Mouse (Mus musculus): ENCODE results near the gene Tia1. TPM values are rescaled to one million over a fixed set of nuclear protein-coding genes. Genes with fewer than 3 reads are reported as not detected.

The Tia1 gene
- polyA plus RNA-seq, 1 experiment from 2014 or later = 355 TPM

DNA sequence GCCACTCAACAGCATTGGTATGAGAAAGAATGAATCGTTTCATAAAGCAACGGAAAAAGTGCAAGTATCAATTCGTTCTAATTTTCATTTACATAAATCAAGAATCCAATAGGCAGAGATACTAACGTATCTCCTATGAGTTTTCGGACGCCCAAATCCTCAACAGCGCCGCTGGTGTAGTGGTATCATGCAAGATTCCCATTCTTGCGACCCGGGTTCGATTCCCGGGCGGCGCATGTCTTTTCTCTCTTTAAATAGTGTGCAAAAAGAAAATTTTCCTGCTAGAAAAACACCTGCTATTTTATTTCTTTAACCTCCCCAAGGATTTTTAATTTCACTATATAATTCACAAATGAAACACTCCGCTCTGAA lies 305 bp upstream of the Tia1 start:
- no peaks in the 10 kb centered on the region for H3K9me3 ChIP-seq (replicated peaks)
- peaks cover 12% of the 10 kb centered on the region for H3K4me1 ChIP-seq
- peaks cover 4% of the 10 kb centered on the region; the same call in 1 of the 2 replicates for H3K36me3 ChIP-seq
- peak overlapping the region; percentile 74 for H3K4me2 ChIP-seq (replicated peaks)
- no peaks in the 10 kb centered on the region for H3K27me3 ChIP-seq
- WGBS = under 1% methylated on average over 15 of the region's 15 CpGs
- peak overlapping the region; percentile 100 for H3K27ac ChIP-seq
- ATAC-seq (ENCODE audit: low FRiP score) = peak; percentile 73
- peak overlapping the region; percentile 84 for H3K4me3 ChIP-seq
- H3K9ac ChIP-seq = peak overlapping the region; percentile 100

DNA sequence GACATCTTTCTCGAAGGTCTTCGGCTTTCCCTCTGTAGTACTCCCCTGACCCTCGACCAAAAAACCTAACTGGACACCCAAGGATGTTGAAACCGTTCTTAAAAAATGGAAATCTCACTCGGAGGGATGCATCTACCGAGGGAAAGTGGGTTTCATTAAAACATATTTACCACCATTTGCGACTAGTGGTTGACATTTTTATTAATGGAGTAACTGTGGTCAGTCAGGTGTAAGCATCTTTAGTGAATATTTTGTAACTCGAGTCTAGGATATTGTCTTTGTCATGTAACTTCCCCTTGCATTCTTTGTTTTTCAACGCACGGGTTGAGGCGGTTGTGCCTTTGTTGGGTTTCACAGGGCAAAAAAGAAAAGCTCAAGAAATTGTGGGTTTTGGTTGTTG lies 977 bp downstream of the Tia1 start:
- Histone ChIP-seq H3K27ac (peak overlapping the region; percentile 100), H3K9ac (peak overlapping the region; percentile 100), H3K4me3 (peak overlapping the region; percentile 84), H3K4me2 (replicated peaks) (peak overlapping the region; percentile 74), H3K9me3 (replicated peaks) (no peaks in the 10 kb centered on the region), H3K36me3 (peaks cover 4% of the 10 kb centered on the region; the same call in 1 of the 2 replicates), H3K4me1 (peaks cover 16% of the 10 kb centered on the region), H3K27me3 (no peaks in the 10 kb centered on the region)
- under 1% methylated on average over 11 of the region's 11 CpGs for WGBS
- ATAC-seq (ENCODE audit: low FRiP score) = no peak

DNA sequence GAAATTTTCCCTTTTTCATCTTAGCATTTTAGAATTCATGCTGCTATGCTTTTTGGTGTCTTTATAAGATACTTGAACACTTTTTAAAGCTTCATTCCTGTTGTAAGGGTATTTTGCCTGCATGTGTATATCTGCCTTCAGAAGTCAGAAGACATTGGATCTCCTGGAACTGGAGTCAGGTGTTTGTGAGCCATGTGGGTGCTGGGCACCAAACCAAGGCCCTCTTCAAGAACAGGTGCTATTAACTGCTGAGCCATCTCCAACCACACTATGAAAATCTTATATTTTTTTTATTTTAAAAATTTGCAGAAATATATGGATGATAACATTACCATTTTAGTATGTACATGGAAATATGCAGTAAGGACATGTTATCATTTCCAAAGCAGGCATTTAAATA lies 2.3 kb downstream of the Tia1 start:
- Histone ChIP-seq H3K4me3 (peak overlapping the region; percentile 27), H3K27me3 (no peaks in the 10 kb centered on the region), H3K4me2 (replicated peaks) (peak overlapping the region; percentile 74), H3K4me1 (peaks cover 17% of the 10 kb centered on the region), H3K27ac (no peak overlapping the region), H3K9ac (peak overlapping the region; percentile 41), H3K36me3 (peaks cover 4% of the 10 kb centered on the region; the same call in 1 of the 2 replicates), H3K9me3 (replicated peaks) (no peaks in the 10 kb centered on the region)
- ATAC-seq (ENCODE audit: low FRiP score) = no peak

DNA sequence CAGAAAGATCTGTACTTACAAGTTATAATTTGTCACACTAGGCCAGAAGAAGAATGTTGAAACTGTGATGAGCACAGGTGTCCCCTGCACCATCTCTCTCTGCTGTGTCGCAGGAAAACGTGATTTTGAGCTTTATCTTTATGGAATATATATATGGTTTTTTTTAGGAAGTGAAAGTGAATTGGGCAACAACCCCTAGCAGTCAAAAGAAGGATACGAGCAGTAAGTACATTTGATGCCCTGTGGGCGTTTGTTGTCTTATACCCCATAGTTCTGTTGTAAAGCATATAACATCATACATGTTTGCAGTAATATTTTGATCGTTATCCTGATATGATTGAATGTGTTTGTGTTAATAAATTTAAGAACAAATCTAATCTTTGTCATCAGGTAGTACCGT lies 14.7 kb downstream of the Tia1 start:
- Histone ChIP-seq H3K9ac (no peak overlapping the region), H3K4me3 (no peak overlapping the region), H3K36me3 (peaks cover 73% of the 10 kb centered on the region), H3K27me3 (no peaks in the 10 kb centered on the region), H3K4me1 (no peaks in the 10 kb centered on the region), H3K4me2 (replicated peaks) (no peak overlapping the region), H3K9me3 (replicated peaks) (no peaks in the 10 kb centered on the region), H3K27ac (no peak overlapping the region)
- ATAC-seq (ENCODE audit: low FRiP score) = no peak
- WGBS = 93% methylated on average over 6 of the region's 6 CpGs

DNA sequence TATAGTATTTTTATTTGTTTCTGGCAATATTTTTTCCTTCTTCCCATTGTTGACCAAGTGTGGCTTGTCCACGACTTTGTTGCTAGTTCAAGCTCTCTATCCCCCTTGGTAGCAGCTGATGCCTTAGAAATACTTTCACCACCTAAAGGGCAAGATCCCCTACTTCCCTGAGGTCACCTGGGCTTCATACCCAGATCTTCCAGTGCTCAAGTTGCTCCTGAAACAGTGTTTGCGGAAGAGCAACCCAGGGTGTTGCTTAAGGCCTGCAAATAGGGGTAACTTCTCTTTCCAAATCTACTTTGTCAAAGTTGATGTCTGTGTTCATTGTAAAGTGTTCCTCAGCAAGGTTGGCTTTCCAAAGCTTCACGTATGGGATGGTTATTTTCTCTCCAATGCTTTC lies 15.2 kb downstream of the Tia1 start:
- Histone ChIP-seq H3K27ac (no peak overlapping the region), H3K4me3 (no peak overlapping the region), H3K9ac (no peak overlapping the region), H3K36me3 (peaks cover 74% of the 10 kb centered on the region), H3K4me1 (no peaks in the 10 kb centered on the region), H3K9me3 (replicated peaks) (no peaks in the 10 kb centered on the region), H3K4me2 (replicated peaks) (no peak overlapping the region), H3K27me3 (no peaks in the 10 kb centered on the region)
- no peak for ATAC-seq (ENCODE audit: low FRiP score)
- WGBS = 94% methylated on average over 3 of the region's 3 CpGs

DNA sequence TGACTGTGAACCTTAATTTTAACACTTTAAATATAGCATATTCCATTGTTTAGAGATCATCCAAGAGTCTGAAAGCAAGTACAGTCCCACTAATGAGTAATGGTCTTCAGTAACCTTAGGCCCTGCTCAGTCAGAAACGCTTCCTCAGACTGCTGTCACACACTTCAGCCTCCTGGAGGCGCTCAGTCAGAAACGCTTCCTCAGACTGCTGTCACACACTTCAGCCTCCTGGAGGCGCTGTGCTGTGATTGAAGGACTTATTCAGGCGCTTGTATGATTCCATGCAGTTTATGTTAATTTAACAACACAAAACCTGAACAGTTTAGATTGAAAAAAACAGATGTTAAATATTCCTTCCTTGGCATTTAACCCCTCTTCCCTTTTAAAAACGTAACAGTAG lies 16.5 kb downstream of the Tia1 start:
- Histone ChIP-seq H3K9me3 (replicated peaks) (no peaks in the 10 kb centered on the region), H3K27me3 (no peaks in the 10 kb centered on the region), H3K9ac (no peak overlapping the region), H3K27ac (no peak overlapping the region), H3K4me2 (replicated peaks) (no peak overlapping the region), H3K4me1 (no peaks in the 10 kb centered on the region), H3K4me3 (no peak overlapping the region), H3K36me3 (peaks cover 79% of the 10 kb centered on the region)
- no peak for ATAC-seq (ENCODE audit: low FRiP score)
- WGBS = 74% methylated on average over 6 of the region's 6 CpGs

DNA sequence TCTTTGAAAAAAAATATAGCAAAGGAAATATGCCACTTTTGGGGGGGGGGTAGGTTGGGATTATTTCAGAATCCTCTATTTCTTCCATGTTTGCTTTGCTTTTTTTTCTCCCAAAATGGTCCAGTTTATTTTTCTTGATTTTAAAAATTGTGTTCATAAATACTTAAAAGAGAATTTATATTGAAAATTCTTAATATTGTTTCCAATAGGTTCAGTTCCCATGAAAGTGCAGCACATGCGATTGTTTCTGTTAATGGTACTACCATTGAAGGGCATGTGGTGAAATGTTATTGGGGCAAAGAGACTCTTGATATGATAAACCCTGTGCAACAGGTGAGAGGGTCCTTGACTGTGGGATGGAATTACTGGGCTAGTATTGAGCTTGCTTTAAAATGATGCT lies 22.3 kb downstream of the Tia1 start, which contains the start of gene Gm44790:
TSS of gene Gm44790 (plus strand) at position 301 of the 400 bp plus-strand sequence.
- no peak within 1 kb of the TSS for H3K4me3 ChIP-seq
- no peak within 1 kb of the TSS for H3K4me2 ChIP-seq (replicated peaks)
- no peak within 1 kb of the TSS for H3K27ac ChIP-seq
- no peaks in the 10 kb centered on the region for H3K9me3 ChIP-seq (replicated peaks)
- peaks cover 75% of the 10 kb centered on the region for H3K36me3 ChIP-seq
- ATAC-seq (ENCODE audit: low FRiP score) = no peak
- no peaks in the 10 kb centered on the region for H3K27me3 ChIP-seq
- H3K4me1 ChIP-seq = no peaks in the 10 kb centered on the region
- no peak within 1 kb of the TSS for H3K9ac ChIP-seq
- WGBS = 98% methylated on average over 1 of the region's 1 CpGs

DNA sequence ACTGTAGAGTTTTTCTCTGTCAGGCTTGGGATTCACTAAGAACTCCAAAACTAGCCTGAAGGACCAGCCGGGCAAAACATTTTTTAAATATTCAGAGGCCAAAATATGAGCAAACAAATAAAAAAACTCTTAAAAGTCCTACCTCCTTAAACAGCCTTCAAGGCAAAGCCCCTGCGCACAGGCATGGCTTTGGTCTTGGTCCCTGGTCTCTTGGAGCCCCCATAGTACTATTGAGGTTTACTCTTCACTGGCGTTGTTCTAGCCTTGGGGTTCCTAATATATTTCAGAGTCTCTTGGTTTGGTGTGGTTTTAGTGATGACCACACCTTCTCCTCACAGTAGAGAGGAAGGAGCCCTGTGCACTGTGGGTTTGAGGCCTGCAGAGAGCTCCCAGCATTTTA lies 27.5 kb downstream of the Tia1 start:
- Histone ChIP-seq H3K9me3 (replicated peaks) (no peaks in the 10 kb centered on the region), H3K27ac (no peak overlapping the region), H3K27me3 (no peaks in the 10 kb centered on the region), H3K4me2 (replicated peaks) (no peak overlapping the region), H3K4me1 (no peaks in the 10 kb centered on the region), H3K9ac (no peak overlapping the region), H3K36me3 (peaks cover 84% of the 10 kb centered on the region), H3K4me3 (no peak overlapping the region)
- 96% methylated on average over 3 of the region's 3 CpGs for WGBS
- ATAC-seq (ENCODE audit: low FRiP score) = no peak

DNA sequence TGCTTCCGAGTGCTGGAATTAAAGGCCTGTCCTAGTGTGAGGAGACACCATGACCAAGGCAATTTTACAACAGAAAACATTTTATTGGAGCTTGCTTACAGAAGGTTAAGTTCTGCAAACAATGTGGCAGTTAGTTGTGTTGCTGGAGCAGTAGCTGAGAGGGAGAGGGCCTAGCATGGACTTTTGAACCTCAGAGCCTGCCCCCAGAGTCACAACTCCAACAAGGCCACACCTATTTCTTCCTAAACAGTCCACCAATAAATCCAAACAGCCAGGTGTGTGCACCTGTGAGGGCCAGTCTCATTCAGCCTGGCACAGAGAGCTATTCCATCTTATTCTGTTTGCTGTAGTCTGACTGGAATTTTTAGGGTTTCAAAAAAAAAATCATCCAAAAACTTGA lies 29.7 kb downstream of the Tia1 start:
- ATAC-seq (ENCODE audit: low FRiP score) = no peak

DNA sequence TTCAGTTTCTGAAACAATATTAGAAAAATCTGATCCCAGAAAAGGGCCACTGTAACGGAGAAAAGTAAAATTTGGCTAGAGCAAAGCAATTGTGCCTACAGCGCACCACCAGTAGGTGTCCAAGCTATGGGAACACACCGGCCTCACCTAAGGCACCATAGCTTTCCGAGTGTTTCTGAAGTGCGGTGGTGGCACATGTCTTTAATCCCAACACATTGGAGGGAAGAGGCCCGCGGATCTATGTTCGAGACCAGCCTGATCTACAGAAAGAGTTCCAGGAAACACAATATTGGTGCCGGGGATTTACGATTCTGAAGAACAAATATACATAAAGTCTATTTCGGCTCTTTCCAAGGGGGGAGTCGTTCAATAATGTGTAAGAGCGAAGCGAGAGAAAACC lies 33.7 kb downstream of the Tia1 start:
- Histone ChIP-seq H3K4me3 (peak overlapping the region; percentile 83), H3K9me3 (replicated peaks) (no peaks in the 10 kb centered on the region), H3K36me3 (peaks cover 38% of the 10 kb centered on the region), H3K4me2 (replicated peaks) (peak overlapping the region; percentile 61), H3K9ac (peak overlapping the region; percentile 80), H3K4me1 (peaks cover 3% of the 10 kb centered on the region), H3K27ac (peak overlapping the region; percentile 91), H3K27me3 (no peaks in the 10 kb centered on the region)
- WGBS = 2% methylated on average over 14 of the region's 14 CpGs
- peak; percentile 45; the same call in 1 of the 2 replicates for ATAC-seq (ENCODE audit: low FRiP score)

More for the DNA sequence above, 29.7 kb downstream of the Tia1 start:
- peaks cover 65% of the 10 kb centered on the region for H3K36me3 ChIP-seq
- H3K4me2 ChIP-seq (replicated peaks) = no peak overlapping the region
- no peaks in the 10 kb centered on the region for H3K9me3 ChIP-seq (replicated peaks)
- H3K9ac ChIP-seq = no peak overlapping the region
- no peak overlapping the region for H3K4me3 ChIP-seq
- no peaks in the 10 kb centered on the region for H3K4me1 ChIP-seq
- H3K27me3 ChIP-seq = no peaks in the 10 kb centered on the region
- no peak overlapping the region for H3K27ac ChIP-seq
- WGBS = 93% methylated on average over 1 of the region's 1 CpGs

DNA sequence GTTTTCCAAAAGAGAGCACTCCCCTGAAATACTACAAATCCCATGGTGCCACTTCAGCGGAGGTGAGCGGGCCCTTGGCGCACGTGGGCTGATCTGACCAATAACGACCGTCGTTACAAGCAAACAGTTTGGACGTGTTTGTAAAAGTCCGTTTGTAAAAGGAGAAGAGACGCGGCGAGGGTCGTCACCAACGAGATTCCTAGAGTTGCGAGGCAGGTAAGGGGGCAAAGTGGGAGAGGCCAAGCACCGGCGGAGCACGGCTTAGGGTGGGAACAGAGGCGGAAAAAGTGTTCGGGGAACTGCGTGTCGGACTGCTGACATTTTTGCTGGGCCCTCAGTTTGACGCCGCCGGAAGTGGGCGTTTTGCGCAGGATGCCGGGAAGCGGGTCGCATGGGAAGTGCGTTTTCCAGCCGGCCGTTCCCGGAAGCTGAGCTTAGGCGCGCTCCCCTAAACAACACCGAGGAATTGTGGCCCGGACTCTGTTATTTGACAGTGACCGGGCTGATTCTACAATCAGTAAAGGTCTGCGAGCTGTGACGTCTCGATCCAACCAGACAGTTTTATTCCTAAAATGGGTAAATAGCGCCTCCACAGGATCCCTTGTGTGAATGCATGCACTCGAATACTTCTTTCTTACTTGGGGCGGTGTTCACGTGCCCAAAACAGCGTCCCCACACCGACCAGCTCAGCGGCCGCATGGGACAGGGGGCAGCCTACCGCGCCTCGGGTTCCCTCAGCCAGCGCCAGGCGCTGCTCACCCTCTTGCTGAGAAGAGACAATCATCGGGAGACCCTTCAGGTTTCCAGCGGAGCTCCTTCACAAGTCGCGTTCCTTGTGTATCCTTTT lies 34.5 kb downstream of the Tia1 start, which contains the start of gene C87436:
TSS of gene C87436 (plus strand) at position 103 of the 847 bp plus-strand sequence.
- H3K4me3 ChIP-seq = peak within 1 kb of the TSS; percentile 83
- no peaks in the 10 kb centered on the region for H3K27me3 ChIP-seq
- H3K9ac ChIP-seq = peak within 1 kb of the TSS; percentile 80
- under 1% methylated on average over 59 of the region's 59 CpGs for WGBS
- peaks cover 3% of the 10 kb centered on the region for H3K4me1 ChIP-seq
- ATAC-seq (ENCODE audit: low FRiP score) = peak; percentile 94
- peak within 1 kb of the TSS; percentile 61 for H3K4me2 ChIP-seq (replicated peaks)
- H3K36me3 ChIP-seq = peaks cover 32% of the 10 kb centered on the region
- no peaks in the 10 kb centered on the region for H3K9me3 ChIP-seq (replicated peaks)
- peak within 1 kb of the TSS; percentile 91 for H3K27ac ChIP-seq

DNA sequence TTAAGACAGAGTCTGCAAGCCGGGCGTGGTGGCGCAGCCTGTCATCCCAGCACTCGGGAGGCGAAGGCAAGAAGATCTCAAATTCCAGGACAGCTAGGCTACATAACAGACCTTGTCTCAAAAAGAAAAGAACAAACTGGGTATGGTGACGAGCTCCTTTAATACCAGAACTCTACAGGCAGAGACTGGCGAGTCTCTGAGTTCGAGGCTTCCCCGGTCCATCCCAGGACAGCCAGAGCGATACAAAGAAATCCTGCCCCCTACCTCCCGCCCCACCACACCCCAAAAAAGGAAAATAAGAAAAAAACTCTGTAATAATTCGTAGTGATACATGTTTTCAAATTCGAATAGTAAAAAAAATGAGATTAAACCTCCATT lies 35.1 kb downstream of the Tia1 start:
- H3K4me2 ChIP-seq (replicated peaks) = peak overlapping the region; percentile 61
- peak overlapping the region; percentile 80 for H3K9ac ChIP-seq
- no peak for ATAC-seq (ENCODE audit: low FRiP score)
- WGBS = 4% methylated on average over 13 of the region's 13 CpGs
- no peaks in the 10 kb centered on the region for H3K9me3 ChIP-seq (replicated peaks)
- H3K4me3 ChIP-seq = peak overlapping the region; percentile 83
- H3K27me3 ChIP-seq = no peaks in the 10 kb centered on the region
- H3K36me3 ChIP-seq = peaks cover 35% of the 10 kb centered on the region
- H3K27ac ChIP-seq = peak overlapping the region; percentile 91
- H3K4me1 ChIP-seq = peaks cover 3% of the 10 kb centered on the region

DNA sequence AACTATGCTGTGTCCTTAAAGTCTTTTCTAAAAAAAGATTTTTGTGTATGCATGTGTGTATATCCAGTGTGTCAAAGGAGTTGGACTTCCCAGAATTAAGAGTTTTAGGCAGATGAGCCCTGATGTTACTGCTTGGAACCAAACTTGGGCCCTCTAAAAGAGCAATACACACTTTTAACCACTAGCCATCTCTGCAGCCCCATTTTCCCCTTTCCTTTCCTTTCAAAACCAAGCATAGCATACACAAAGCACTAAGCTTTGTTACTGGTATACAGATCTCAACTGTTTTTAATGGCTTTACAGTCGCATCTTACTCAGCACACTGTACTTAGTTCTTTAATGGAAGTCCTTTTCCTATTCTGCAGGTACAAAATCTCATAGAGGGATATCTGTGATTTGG lies 35.5 kb downstream of the Tia1 start:
- H3K4me1 ChIP-seq = peaks cover 3% of the 10 kb centered on the region
- peaks cover 35% of the 10 kb centered on the region for H3K36me3 ChIP-seq
- H3K9me3 ChIP-seq (replicated peaks) = no peaks in the 10 kb centered on the region
- H3K27me3 ChIP-seq = no peaks in the 10 kb centered on the region
- peak overlapping the region; percentile 80; the same call in 1 of the 2 replicates for H3K9ac ChIP-seq
- no peak overlapping the region for H3K27ac ChIP-seq
- peak overlapping the region; percentile 83 for H3K4me3 ChIP-seq
- no peak for ATAC-seq (ENCODE audit: low FRiP score)
- H3K4me2 ChIP-seq (replicated peaks) = peak overlapping the region; percentile 61
- 94% methylated on average over 1 of the region's 1 CpGs for WGBS
